Mouse (Mus musculus): ENCODE measurements around the gene Slc16a2. TPM values are rescaled to one million over a fixed set of nuclear protein-coding genes. Genes with fewer than 3 reads are reported as not detected.

Gene Slc16a2
- polyA plus RNA-seq, 1 experiment: 8.3 TPM

DNA sequence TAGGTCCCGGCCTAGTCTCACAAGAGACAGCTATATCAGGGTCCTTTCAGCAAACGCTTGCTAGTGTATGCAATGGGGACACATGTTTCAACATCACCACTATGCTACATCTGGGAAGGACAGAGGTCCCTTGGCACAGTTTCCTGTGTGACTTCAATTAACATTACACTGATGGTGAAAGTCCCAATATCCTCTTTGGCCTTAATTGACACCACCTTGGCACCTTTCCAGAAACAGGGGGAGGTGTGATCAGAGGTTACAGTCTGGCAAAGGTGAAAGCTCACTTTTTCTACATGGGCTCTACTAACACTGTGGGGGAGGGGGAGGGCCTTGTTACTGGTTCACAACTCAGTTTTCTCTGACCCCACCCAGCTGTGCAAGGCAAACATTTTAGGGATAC, 99.3 kb downstream of the Slc16a2 start:
- Histone ChIP-seq H3K27ac (ENCODE audit: control insufficient read depth, insufficient read depth, low read length) (no peak overlapping the region), H3K4me1 (replicated peaks; ENCODE audit: control insufficient read depth, insufficient read depth, low read length) (no peaks in the 10 kb centered on the region), H3K36me3 (ENCODE audit: control insufficient read depth, insufficient read depth, low read length) (no peaks in the 10 kb centered on the region), H3K4me3 (ENCODE audit: control insufficient read depth, insufficient read depth, low read length) (no peak overlapping the region), H3K27me3 (ENCODE audit: control insufficient read depth, insufficient read depth, low read length) (no peaks in the 10 kb centered on the region)
- TF ChIP-seq CTCF (IDR thresholded peaks at IDR 0.05; ENCODE audit: borderline replicate concordance, control insufficient read depth, extremely low read depth, insufficient read depth, low read length, poor library complexity): no peak
- TF ChIP-seq POLR2A (IDR thresholded peaks at IDR 0.05; ENCODE audit: control insufficient read depth, extremely low read depth, insufficient read depth, low read length, poor library complexity): no peak
- no peak for DNase-seq
- 91% methylated on average over 2 of the region's 2 CpGs for WGBS

DNA sequence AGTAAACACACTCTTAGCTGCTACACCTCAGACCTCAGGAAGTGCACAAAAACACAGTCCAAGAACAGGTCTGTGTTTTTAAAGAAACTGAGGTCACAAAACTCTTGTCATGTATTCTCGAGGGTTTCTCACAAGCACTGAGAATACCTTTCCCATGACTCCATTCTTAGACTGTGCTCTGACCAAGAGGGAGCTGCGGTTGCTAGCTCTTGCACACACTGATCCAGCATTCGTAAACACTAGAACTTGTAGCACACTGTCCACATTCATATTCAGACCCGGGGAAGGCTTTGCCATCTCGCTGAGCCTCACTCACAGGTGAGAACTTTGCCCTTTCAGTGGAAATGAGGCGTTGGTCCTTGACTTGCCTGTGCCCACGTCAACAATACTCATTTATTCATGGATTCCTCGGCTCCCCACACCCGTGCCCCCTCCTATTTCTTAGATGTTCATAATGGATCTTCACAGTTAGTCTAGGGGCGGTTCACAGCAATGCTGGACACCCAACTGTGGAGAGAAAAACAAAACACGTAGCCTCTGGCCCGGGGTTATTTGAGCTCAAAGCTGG, 102.1 kb downstream of the Slc16a2 start:
- H3K4me3 ChIP-seq (ENCODE audit: control insufficient read depth, insufficient read depth, low read length): no peak overlapping the region
- H3K36me3 ChIP-seq (ENCODE audit: control insufficient read depth, insufficient read depth, low read length): no peaks in the 10 kb centered on the region
- no peaks in the 10 kb centered on the region for H3K4me1 ChIP-seq (replicated peaks; ENCODE audit: control insufficient read depth, insufficient read depth, low read length)
- TF ChIP-seq POLR2A (IDR thresholded peaks at IDR 0.05; ENCODE audit: control insufficient read depth, extremely low read depth, insufficient read depth, low read length, poor library complexity) (no peak), CTCF (IDR thresholded peaks at IDR 0.05; ENCODE audit: borderline replicate concordance, control insufficient read depth, extremely low read depth, insufficient read depth, low read length, poor library complexity) (no peak)
- DNase-seq: no peak
- H3K27me3 ChIP-seq (ENCODE audit: control insufficient read depth, insufficient read depth, low read length): no peaks in the 10 kb centered on the region
- no peak overlapping the region for H3K27ac ChIP-seq (ENCODE audit: control insufficient read depth, insufficient read depth, low read length)
- WGBS: 85% methylated on average over 12 of the region's 12 CpGs

DNA sequence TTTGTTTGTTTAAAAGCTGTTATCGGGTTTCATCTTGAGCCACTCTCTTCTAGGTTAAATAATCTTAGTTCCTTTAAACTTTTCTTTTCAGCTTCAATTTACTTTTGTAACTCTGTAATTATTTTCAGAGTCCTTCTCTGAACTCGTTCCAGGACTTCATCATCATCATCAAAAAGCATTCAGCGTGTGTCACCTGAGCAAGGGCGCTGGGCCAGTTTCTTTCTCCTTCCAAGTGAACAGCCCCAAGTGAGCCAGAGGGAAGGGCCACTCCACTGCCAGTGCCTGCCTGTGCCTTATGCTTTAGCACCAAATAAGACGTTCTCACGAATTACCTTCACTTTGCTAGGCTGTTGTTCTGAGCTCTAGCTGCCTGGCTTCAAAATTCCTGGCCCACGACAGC, 108.9 kb downstream of the Slc16a2 start:
- WGBS: 91% methylated on average over 7 of the region's 7 CpGs

DNA sequence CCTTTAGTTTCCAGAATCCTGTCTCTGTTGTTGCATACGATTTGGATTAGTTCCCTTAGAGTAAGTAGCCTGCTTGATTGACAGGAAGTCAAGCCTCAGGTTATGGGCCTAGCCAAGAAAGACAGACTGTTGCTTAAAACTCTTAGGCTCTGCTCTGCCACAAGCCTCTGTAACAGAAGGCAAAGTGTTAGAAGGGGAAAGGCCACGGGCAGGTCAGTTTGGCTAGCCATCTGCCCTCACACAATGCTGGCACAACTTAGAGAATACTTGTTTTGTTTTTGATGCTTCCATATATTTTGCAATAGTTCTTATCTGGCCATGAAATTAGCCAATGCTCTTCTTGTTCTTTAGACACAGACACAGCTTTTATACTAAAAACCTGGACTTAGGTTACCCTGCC, 112.1 kb downstream of the Slc16a2 start:
- TF ChIP-seq CTCF (IDR thresholded peaks at IDR 0.05; ENCODE audit: borderline replicate concordance, control insufficient read depth, extremely low read depth, insufficient read depth, low read length, poor library complexity) (no peak), POLR2A (IDR thresholded peaks at IDR 0.05; ENCODE audit: control insufficient read depth, extremely low read depth, insufficient read depth, low read length, poor library complexity) (no peak)
- WGBS: 85% methylated on average over 2 of the region's 2 CpGs
- no peaks in the 10 kb centered on the region for H3K4me1 ChIP-seq (replicated peaks; ENCODE audit: control insufficient read depth, insufficient read depth, low read length)
- no peak overlapping the region for H3K27ac ChIP-seq (ENCODE audit: control insufficient read depth, insufficient read depth, low read length)
- DNase-seq: no peak
- no peaks in the 10 kb centered on the region for H3K36me3 ChIP-seq (ENCODE audit: control insufficient read depth, insufficient read depth, low read length)
- no peak overlapping the region for H3K4me3 ChIP-seq (ENCODE audit: control insufficient read depth, insufficient read depth, low read length)
- no peaks in the 10 kb centered on the region for H3K27me3 ChIP-seq (ENCODE audit: control insufficient read depth, insufficient read depth, low read length)

More for the DNA sequence above, 108.9 kb downstream of the Slc16a2 start:
- no peak for TF ChIP-seq POLR2A (IDR thresholded peaks at IDR 0.05; ENCODE audit: control insufficient read depth, extremely low read depth, insufficient read depth, low read length, poor library complexity)
- no peak for TF ChIP-seq CTCF (IDR thresholded peaks at IDR 0.05; ENCODE audit: borderline replicate concordance, control insufficient read depth, extremely low read depth, insufficient read depth, low read length, poor library complexity)
- Histone ChIP-seq H3K27me3 (ENCODE audit: control insufficient read depth, insufficient read depth, low read length) (no peaks in the 10 kb centered on the region), H3K36me3 (ENCODE audit: control insufficient read depth, insufficient read depth, low read length) (no peaks in the 10 kb centered on the region), H3K27ac (ENCODE audit: control insufficient read depth, insufficient read depth, low read length) (no peak overlapping the region), H3K4me3 (ENCODE audit: control insufficient read depth, insufficient read depth, low read length) (no peak overlapping the region), H3K4me1 (replicated peaks; ENCODE audit: control insufficient read depth, insufficient read depth, low read length) (no peaks in the 10 kb centered on the region)
- no peak for DNase-seq

DNA sequence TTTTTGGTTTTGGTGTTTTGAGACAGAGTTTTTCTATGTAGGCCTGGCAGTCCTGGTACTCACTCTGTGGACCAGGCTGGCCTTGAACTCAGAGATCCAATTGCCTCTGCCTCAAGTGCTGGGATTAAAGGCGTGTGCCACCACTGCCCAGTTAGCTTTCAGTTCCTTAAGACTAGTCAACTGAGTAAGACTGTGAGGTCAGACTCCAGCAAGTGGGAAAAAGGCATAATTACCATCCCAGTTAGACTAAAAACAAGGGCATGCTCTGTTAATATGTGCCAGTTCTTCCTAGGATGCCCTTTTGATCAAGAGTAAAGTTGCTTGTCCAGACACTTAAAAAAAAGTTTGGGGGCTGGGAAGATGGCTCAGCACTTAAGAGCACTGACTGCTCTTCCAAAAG, 113.2 kb downstream of the Slc16a2 start:
- H3K36me3 ChIP-seq (ENCODE audit: control insufficient read depth, insufficient read depth, low read length): no peaks in the 10 kb centered on the region
- no peaks in the 10 kb centered on the region for H3K4me1 ChIP-seq (replicated peaks; ENCODE audit: control insufficient read depth, insufficient read depth, low read length)
- no peak overlapping the region for H3K4me3 ChIP-seq (ENCODE audit: control insufficient read depth, insufficient read depth, low read length)
- H3K27ac ChIP-seq (ENCODE audit: control insufficient read depth, insufficient read depth, low read length): no peak overlapping the region
- TF ChIP-seq POLR2A (IDR thresholded peaks at IDR 0.05; ENCODE audit: control insufficient read depth, extremely low read depth, insufficient read depth, low read length, poor library complexity): no peak
- TF ChIP-seq CTCF (IDR thresholded peaks at IDR 0.05; ENCODE audit: borderline replicate concordance, control insufficient read depth, extremely low read depth, insufficient read depth, low read length, poor library complexity): no peak
- DNase-seq: no peak
- H3K27me3 ChIP-seq (ENCODE audit: control insufficient read depth, insufficient read depth, low read length): no peaks in the 10 kb centered on the region
- WGBS: 95% methylated on average over 1 of the region's 1 CpGs

DNA sequence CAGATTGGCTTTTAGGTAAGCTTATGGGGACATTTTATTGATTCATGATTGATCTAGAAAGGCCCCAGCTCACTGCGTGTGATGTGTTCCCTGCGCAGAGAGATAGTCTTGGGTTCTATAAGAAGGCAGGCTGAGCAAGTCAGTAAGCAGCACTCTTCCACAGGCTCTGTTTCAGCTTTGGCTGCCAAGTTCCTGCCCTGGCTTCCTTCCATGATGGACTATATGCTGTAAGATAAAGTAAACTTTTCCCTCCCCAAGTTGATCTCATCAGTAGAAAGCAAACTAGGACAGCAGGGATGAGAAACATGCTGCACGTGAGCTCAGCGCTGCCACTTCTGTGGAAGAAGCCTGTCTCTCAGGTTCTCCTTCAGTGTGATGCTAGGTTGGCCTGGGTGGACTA, 117.2 kb downstream of the Slc16a2 start:
- Histone ChIP-seq H3K27ac (ENCODE audit: control insufficient read depth, insufficient read depth, low read length) (no peak overlapping the region), H3K4me3 (ENCODE audit: control insufficient read depth, insufficient read depth, low read length) (no peak overlapping the region), H3K4me1 (replicated peaks; ENCODE audit: control insufficient read depth, insufficient read depth, low read length) (no peaks in the 10 kb centered on the region), H3K36me3 (ENCODE audit: control insufficient read depth, insufficient read depth, low read length) (no peaks in the 10 kb centered on the region), H3K27me3 (ENCODE audit: control insufficient read depth, insufficient read depth, low read length) (no peaks in the 10 kb centered on the region)
- WGBS: 97% methylated on average over 4 of the region's 4 CpGs
- no peak for TF ChIP-seq POLR2A (IDR thresholded peaks at IDR 0.05; ENCODE audit: control insufficient read depth, extremely low read depth, insufficient read depth, low read length, poor library complexity)
- TF ChIP-seq CTCF (IDR thresholded peaks at IDR 0.05; ENCODE audit: borderline replicate concordance, control insufficient read depth, extremely low read depth, insufficient read depth, low read length, poor library complexity): no peak
- DNase-seq: no peak

DNA sequence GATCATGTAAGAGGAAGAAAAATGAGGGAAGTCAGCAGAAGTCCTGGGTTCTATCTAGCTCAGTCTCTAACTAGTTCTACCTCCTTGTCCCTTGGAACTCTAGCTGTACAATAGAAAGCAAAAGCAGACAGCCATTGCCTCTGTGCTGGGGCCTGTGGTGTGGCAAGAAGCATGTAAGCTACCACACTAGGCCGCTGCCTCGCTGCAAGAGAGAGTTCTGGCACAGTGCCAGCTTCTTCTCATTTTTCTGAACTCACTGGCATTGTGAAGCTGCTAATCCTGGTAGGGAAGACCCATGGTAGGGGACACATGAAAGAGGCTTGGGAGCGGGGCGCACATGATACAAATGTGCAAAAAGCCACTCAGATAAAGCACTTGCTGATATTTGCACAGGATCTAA, 117.8 kb downstream of the Slc16a2 start:
- TF ChIP-seq CTCF (IDR thresholded peaks at IDR 0.05; ENCODE audit: borderline replicate concordance, control insufficient read depth, extremely low read depth, insufficient read depth, low read length, poor library complexity) (no peak), POLR2A (IDR thresholded peaks at IDR 0.05; ENCODE audit: control insufficient read depth, extremely low read depth, insufficient read depth, low read length, poor library complexity) (no peak)
- H3K4me1 ChIP-seq (replicated peaks; ENCODE audit: control insufficient read depth, insufficient read depth, low read length): no peaks in the 10 kb centered on the region
- WGBS: 63% methylated on average over 4 of the region's 4 CpGs
- no peak for DNase-seq
- H3K36me3 ChIP-seq (ENCODE audit: control insufficient read depth, insufficient read depth, low read length): no peaks in the 10 kb centered on the region
- H3K4me3 ChIP-seq (ENCODE audit: control insufficient read depth, insufficient read depth, low read length): no peak overlapping the region
- H3K27me3 ChIP-seq (ENCODE audit: control insufficient read depth, insufficient read depth, low read length): no peaks in the 10 kb centered on the region
- H3K27ac ChIP-seq (ENCODE audit: control insufficient read depth, insufficient read depth, low read length): no peak overlapping the region
